Mouse (Mus musculus): ENCODE measurements around the gene Gfra1.

DNA sequence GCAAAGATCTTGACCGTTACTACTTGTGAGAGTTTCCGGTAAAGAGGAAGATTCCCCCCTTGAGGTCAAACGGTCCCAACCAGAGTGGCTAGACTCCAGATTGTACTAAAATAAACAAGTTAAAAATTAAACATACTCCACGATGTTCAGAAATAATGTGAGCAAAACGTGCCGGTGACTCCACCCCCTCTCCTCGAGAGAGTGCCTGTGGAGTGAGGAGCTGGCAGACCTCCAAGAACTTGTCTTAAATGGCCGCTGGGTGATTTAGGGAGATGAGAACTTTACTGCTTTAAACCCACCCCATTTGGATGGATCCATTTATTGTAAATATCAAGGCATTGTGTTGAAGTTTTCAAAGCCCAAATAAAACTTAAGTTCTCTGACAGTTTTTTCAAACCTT is 42.4 kb downstream of the Gfra1 start:
- TF ChIP-seq CTCF (IDR thresholded peaks at IDR 0.05; ENCODE audit: extremely low read depth, insufficient read depth, insufficient read length, insufficient replicate concordance) = no peak
- no peak for TF ChIP-seq POLR2A (IDR thresholded peaks at IDR 0.05; ENCODE audit: low read depth, low read length)

Data from spleen, adult 2 months (tissue).